Mouse (Mus musculus) left cerebral cortex, adult 11 months (tissue): ENCODE measurements around the gene Proser3.

Experiments
- DNase-seq: peaks from one replicate; pipeline ENCODE4 v3.0.0; 2022; ENCODE audit warnings: low spot score

Gene Proser3

DNA sequence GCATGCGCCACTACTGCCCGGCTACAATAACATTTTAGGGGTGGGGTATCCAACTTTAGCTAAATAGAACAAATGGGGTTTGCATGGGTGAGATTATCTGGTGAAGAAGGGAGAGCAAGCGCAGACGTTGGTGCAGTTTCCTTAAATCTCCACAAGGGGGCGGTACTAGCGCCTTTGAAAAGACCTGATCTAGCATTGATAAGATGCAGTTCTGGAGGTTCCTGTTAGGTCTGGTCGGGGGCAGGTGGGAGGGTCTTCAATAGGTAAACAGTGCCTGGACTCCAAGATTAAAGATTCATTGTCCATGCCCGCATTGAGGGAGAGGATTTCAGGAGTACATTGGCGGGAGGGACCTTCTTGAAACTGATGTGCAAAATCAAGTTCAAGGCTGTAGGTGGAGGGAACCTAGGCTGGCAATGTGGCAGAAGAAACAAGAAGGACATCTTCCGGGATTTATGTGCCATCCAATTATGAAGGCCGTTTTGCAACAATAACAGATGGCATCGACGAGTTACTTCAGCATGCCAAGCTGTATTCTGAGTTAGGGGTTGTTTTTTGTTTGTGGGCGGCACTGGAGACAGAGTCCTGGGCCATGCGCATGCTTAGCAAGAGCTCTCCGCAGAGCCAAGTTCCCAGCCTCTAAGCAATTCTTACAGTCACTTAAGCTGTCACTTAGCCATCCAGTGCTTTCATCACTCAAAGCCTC lies 61.7 kb downstream of the Proser3 start:
- peak; percentile 23 for DNase-seq
